Mouse (Mus musculus) ovary, adult 18-20 months (tissue): ENCODE data around the gene Ptges3l.
A peak's percentile ranks its signal among the peaks of the same experiment; 100 is the strongest.
"Not testable (repeated sequence)": the region's sequence is repeated elsewhere in the genome, so short reads cannot be mapped to it uniquely, and the experiment has no call there.

Source experiments
- DNase-seq: peaks from one replicate; pipeline ENCODE4 v3.0.0; 2022; ENCODE audit warnings: low spot score, mixed read lengths

Ptges3l gene

DNA sequence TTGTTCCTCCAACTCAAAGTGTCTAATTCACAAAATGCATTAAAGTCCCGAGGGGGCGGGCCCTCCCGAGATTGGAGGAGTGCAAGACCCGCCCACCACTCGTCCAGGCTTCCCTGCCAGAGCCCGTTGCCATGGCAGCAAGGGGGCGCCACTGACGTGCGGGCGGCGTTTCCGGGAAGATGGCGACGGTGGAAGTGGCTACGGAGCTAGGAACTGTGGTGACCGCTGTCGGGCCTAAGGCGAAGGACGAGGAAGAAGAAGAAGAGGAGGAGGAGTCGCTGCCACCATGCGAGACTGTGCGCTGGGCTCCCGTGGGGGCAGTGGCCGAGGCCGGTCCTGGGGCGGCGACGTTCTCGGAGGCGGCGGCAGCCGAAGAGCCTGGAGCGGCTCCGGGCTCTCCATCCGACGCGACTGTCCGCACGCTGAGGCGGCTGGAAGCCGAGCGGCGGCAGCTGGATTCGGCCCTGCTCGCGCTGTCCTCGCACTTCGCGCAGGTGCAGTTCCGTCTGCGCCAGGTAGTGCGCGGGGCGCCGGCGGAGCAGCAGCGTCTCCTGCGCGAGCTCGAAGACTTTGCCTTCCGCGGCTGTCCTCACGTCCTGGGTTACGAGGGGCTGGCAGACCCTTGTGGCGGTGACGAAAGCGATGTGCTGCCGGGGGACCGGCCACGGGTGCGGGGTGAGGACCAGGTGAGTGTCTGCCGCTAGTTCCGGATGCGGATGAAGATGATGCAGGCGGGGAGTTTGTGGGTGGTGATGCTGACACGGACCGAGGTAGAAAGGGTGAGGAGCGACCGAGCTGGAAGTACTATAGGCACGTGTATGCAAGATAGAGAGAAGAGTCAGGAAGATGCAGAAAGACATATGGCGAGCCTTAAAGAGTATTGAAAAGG lies at the start of gene Ptges3l, which contains the start of gene Rundc1:
TSS of gene Ptges3l (minus strand) at position 409 of the 889 bp plus-strand sequence.
TSS of gene Rundc1 (plus strand) at position 161 of the 889 bp plus-strand sequence.
- peak; percentile 95 for DNase-seq

DNA sequence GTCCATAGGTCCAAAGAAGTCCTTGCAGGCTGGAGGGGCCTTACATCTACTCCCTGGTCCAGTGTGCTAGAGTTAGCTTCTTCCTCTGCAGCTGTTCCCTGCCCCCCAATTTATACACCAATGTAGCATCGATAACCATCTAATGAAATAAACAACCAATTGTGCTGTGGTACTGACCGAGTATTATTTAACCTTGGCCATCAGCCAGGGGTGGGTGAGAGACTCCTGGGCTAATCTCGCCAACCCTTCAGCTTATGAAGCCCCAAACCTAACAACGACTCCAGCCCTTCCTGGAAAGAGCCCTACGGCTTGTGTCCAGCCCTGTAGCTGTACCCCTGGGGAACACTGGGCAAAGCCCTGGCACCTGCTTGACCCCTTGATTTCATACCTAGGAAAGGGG lies 49.2 kb upstream of the Ptges3l start:
- no peak for DNase-seq

DNA sequence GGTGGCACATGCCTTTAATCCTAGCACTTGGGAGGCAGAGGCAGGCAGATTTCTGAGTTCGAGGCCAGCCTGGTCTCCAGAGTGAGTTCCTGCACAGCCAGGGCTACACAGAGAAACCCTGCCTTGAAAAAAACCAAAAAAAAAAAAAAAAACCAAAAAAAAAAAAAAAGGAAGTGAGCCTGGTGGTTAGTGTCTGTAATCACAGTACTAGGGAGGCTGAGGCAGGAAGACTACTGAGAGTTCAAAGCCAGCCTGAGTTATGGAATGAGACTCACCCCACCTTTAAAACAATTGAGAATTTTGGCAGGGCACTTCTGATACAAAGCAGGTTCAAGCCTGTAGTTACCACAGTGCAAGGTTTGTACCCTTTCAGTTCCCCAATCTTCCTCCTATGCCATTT lies 48.6 kb upstream of the Ptges3l start:
- DNase-seq, result not testable (repeated sequence)

DNA sequence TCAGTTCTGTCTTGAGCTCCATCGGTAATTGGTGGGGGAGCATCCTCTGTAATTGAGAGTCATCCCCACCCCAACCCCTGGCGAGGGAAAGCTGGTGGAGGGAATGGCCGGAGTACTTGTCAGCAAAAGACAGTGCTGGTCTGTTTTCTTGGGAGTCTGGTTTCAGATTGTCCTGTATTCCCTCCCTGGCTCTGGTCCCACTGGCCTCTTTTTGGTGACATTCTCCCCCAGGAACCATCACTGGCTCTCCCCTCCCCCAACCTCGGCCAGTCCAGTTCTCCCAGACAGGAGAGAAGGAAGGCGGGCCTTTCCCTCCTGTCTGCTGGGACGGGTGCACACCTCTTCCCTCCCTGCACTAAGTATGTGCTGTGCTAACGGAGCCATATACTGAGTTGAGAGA lies 47.2 kb upstream of the Ptges3l start:
- no peak for DNase-seq

DNA sequence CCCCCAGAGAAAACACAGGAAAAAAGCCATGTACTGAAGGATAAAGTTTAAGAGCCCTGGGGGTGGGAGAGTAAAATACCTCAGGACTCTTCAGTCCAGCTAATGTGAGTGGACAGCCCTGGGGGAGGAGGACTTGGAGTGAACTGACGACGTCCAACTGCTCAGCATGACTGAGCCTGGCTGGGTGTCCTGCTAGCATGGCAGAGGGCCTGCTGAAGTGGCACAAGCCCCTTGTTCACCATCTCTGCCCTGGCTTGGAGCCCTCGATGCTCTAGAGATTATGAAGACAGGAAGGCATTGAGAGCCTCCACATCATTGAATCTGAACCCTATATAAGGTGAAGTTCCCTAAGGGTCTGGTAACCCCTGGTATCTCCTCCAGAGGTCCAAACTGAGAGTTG lies 46.8 kb upstream of the Ptges3l start:
- no peak for DNase-seq

DNA sequence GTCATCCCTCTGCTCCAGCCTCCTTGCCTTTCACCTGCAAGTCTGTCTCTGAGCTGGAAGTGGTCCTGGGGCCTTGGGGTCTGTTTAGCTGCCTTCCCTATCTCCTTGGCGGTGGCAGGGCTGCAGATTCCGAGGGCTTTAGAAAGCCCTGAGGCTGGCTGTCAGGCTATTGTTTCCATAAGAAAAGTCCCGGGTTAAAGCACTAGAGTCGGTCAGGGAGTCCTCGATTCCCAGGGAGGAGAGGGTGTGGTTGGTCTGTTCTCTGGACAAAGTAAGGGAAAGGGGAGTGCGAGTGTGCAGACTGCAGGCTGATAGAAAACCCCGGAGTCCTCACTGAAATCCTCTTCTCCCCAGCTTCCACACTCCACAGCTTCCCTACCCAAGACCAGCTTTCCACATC lies 45.1 kb upstream of the Ptges3l start:
- no peak for DNase-seq

DNA sequence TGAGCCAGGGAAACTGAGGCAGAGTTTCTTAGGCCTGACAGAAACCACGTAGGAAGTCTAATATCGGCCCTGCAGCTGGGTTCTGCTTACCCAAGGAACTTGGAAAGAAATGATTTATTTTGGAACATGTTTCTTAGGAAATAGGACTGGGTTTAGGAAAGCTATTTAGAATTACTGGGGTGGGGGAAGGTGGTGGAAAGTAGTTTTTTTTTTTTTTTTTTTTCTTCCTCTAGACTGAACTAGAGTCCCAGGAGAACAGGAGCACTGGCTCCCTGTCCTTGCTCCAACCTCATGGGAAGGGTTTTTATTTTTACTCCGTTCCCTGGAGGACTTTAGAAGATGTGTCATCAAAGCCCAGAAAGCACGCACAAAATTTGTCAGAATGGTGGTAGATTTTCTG lies 44.0 kb upstream of the Ptges3l start:
- DNase-seq, result no peak

DNA sequence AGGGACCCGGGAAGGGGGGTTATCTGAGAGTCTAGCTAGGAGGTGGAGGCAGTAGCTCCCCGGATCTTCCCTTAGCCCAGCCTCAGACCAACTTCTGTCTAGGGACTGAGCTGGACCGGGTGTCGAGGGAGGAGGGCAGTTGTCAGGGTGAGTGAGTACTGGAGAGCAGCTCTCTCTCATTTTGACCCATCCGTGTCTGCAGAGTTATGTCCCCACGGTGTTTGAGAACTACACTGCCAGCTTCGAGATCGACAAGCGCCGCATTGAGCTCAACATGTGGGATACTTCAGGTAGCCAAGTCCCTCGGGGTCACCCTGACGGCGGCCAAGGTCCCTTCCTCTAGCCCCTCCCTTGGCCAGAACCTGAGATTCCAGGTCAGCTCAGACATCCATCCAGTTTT lies 43.6 kb upstream of the Ptges3l start:
- no peak for DNase-seq

DNA sequence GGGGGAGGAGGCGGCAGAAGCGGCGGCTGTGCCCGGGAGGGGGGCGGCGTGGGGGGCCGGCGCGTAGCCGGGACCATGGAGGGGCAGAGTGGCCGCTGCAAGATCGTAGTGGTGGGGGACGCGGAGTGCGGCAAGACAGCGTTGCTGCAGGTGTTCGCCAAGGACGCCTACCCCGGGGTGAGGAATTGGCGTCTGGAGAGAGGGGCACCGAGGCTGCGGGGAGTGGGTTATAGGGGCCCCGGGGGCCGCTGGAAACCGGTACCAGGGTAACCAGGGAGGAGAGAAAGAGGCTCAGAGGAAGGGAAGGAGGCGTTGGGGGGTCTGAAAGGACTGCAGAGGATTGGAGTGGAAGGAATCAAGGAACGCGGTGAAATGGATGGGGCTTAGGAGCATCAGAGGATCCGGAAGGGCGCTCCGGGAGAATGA lies 43.1 kb upstream of the Ptges3l start:
- no peak for DNase-seq

DNA sequence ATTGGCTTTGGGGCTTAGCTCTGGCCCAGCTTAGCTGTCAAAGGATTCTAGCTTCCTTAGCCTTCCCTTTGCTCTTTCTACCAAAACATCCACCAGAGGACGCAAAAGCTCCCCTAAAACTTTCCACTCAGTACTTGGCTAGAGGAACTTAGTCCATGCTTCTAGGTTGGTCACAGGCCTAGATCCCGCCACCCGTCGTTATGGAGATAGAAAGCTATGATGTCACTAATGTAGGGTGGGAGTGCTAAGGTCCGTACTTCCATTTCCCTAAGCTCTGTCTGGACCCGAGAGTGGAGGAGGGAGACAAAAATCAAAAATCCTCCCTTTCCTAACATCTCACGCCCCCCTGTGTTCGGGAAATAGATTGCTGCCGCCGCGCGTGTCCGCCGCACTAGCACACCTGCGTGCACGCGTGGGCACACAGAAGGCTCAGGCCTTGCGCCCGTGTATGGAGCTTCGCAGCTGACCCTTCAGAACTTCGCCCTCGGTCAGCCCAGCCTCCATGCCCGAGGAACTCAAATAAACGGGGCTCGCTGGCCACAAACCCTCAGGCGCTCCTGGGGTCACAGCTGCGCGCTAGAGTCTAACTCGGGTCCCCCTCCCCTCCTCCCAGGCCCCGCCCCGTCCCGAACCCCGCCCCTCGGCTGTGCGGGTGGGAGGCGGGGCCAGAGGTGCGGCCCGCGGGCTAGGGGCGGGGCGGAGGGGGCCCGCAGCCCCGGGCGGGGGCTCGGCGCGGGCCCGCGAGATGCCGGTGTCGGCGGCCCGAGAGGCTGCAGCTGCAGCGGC lies 42.5 kb upstream of the Ptges3l start:
- peak; percentile 67 for DNase-seq

DNA sequence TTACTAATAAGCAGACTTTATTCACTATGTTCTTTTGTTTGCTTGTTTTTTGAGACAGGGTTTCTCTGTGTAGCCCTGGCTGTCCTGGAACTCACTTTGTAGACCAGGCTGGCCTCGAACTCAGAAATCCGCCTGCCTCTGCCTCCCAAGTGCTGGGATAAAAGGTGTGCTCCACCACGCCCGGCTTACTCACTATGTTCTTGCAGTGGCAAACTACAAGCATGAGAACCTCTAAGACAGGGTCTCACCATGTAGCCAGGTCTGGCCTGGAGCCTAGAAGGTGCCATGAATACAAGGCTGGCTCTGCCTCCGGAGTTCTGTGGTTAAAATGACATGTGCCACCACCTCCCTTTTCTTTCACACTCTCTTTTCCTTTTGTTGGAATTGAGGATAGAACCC lies 41.4 kb upstream of the Ptges3l start:
- not testable (repeated sequence) for DNase-seq

DNA sequence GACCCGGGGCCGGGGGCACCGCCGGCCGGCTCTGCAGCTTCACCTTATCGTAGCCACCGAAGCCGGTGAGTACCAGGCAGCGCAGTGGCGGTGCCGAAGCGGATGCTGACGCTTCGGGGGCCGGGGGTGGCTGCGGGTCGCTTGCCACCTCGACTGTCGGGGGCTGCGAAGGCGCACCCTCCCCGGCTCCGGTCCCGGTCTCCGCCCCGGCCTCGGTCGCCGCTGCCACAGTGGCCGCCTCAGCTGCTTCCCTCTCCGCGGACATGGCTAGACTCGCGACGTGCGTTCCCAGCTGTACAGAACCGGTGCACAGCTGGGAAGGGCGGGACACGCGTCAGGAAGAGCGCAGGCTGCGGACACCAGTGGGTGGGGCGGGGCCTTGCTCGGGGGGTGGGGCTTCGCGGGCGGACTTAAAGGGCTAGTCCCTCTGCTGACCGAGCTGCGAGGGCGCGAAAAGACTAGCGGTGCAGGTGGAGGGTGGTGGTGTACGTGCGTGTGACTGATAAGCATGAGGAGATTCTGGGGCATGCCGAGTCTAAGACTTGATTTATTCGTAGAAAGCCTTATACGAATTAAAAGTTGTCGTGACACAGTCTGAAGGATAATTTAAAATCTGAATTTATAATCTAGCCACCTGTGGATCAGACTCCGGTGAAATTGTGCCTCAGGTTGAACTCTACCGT lies 40.9 kb upstream of the Ptges3l start, which contains the start of gene Vat1:
TSS of gene Vat1 (minus strand) at position 362 of the 683 bp plus-strand sequence.
- peak; percentile 59 for DNase-seq

DNA sequence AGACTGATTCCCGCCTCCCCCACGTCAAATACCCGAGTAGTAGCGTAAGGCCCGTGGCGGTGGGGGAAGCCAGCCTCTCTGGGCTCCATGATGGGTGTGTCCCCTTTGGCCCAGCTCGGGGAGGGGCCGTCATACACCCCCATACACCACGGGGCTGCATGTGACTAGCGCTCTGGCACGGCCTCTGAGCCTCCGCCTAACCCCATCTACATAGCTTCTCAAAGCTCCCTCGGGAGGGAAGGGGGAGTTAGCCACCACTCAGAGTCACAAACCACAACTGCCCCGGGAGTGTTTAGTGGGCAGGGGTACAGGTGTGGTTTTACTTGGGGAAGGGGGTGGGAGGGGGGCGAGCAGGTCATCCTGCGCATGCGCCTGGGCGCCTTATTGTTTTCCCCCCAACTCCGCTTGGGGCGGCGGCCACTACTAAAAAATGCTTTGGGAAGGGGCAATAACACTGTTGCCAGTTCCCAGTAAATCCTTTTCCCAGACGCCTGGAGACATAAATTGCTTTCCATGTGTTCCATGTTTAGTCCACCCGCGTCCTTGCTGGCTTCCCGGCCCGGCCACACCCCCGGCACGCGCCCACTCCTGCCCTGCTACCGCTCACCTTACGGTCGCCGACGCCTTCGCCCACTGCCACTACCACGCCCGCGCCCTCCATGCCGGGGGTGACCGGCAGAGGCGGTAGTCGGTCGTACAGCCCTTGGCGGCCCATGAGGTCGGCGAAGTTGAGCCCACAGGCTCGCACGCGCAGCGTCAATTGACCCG lies 40.2 kb upstream of the Ptges3l start:
- DNase-seq, result peak; percentile 61

DNA sequence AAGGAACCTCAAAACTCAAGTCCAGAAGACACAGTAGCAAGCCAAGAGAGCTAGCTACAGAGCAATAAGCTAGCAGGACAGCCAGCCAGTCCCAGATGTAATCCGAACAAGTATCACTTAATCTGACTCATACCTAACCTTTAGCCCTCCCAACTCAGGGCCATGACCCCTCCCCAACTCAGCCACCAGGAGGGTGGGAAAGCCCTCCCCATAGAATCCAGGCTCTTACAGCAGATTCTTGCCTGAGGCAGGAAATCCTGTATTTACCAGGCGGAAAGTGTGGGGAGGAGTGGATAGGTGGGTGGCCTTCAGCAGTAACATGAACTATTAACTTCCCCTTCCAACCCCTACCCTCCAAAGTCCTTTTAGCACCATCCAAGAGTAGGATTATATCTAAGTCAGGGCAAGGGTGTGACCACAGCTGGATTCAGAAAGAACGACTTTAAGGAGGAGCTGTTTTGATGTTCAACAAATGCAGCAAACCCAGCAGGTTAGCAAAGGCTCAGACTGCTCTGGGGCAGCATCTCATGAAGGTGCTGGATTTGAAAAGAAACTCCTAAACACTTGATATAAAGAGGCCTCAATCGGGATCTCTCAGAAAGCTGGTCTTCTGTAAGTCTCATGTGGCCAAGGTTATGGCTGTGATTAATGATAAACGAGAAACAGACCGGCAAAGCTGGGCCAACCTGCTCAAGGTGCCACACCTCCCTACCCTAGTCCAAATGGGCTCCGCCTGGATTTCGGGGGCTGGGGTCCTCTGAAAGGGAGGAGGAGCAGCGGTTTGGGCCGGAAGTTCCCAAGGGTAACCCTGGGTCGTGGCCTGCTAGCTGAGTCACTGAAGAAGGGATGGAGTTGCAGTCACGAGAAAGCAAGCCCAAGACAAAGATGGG lies 39.3 kb upstream of the Ptges3l start, which contains the start of gene Rnd2:
TSS of gene Rnd2 (plus strand) at position 789 of the 890 bp plus-strand sequence.
- DNase-seq, result no peak

DNA sequence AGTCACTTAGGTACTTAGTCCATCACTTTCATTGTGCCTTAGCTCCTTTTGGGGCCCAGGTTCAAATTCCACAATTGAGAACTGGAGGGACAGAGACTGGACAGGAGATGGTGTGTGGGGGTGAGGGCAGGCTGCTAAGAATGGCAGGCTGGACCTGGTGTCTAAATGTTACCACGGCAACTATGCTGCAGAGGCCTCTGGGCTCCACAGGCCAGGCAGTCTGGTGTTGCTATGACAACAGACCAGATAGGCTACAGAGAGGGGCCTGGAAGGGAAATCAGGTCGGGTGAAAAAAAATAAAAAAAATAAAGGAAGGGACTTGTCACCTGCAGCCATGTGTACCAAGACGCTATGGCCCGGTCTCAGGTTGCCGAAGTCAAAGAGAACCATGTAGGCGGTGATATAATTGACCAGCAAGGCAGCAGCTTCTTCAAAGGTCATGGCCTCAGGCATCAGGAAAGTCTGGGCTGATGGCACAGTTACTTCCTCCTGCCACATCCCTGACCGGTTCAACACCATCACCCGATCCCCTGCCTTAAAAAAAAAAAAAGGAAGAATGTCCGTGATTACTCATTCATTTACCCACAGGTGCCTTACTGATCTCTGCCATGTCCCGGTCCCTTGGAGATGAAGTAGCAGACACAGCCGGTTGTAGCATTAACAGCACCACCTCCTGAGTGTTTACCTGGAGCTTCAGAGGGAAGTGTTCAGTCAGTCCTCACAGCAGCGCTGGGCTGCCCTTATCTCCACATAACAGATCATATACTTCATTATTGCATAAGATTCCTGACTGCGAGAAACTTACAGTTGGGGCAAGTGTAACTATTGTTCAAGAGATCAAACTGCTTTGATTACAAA lies 37.7 kb upstream of the Ptges3l start:
- no peak for DNase-seq

DNA sequence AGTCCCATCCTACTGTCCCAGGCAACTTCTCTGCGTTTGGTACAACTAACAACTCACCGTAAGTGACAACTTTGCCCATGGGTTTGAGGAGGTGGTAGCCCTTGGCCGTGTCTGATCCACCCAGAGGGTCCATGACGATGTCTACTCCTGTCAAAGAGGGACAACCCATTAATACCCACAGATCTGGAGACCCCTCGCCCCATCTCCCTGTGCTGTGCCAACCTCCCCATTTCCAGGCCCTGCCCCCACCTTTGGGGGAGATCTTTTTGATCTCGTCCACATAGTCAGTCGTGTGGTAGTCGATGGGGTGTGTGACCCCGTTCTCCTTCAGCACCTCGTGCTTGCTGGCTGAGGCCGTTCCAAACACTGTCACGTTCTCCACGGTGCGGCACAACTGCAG lies 37.0 kb upstream of the Ptges3l start:
- no peak for DNase-seq

DNA sequence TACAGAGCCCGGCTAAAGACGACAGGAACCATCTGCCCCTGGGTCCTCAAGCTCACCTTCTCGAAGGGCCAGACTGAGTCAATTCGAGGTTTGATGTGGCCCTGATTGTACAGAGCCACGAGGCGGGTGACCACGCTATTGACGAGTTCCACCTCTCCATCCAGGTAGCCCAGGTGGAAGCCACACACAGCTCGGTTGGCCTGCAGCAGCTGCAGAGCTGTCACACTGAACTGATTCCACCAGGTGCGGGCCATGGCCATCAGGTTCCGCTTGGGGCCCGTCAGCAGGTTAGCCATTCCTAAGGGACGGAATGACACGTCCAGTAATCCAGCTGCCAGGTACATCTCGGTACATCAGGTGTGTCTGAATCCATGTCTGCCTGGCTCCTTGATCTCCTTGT lies 35.2 kb upstream of the Ptges3l start:
- no peak for DNase-seq

DNA sequence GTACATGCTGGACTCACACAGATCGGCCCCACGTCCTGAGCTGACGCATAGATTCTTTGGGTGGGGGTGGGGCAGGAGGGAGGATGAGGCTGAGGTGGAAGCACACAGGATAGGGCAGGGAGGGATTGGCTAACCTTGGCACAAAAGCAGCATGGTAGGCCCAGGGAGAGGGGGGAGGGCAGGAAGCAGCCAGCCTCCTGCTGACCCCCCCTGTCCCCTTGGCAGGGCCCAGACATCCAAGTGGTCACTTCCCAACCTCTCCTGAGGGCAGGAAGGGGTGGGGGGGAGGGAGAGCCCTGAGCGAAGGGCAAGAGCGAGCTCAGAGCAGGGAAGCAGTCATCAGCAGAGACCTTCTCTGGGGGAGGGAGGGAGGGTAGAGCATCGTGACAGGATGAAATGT lies 34.6 kb upstream of the Ptges3l start:
- no peak for DNase-seq

DNA sequence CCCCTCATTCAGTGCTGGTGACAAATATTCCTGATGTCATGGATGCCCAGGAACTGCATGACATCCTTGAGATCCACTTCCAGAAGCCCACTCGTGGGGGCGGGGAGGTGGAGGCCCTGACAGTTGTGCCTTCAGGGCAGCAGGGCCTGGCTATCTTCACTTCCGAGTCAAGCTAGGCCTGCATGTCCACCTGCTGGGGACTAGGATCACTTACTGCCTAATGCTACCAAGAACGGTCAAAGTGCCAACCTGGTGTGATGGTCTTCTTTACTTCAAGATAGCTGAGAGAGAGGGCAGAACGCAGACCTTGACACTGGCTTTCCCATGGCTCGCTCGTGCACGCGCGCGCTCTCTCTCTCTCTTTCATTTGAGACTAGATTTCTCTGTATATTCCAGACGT lies 33.1 kb upstream of the Ptges3l start:
- no peak for DNase-seq

DNA sequence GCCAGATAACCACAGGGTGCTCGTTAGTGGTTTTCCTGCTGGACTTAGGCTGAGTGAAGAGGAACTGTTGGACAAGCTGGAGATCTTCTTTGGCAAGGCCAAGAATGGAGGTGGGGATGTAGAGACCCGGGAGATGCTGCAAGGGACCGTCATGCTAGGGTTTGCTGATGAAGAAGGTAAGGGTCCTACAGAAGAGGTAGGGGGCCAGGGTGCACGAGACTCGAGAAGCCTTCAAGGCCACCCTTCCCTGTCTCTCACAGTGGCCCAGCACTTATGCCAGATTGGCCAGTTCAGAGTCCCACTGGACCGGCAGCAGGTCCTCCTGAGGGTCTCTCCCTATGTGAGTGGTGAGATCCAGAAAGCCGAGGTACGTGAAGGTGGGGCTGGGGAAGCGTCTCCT lies 32.5 kb upstream of the Ptges3l start:
- DNase-seq, result no peak
